Mouse (Mus musculus): Measurements from ENCODE around the gene Lsm14b. TPM values are rescaled to one million over a fixed set of nuclear protein-coding genes. Genes with fewer than 3 reads are reported as not detected.

Lsm14b gene
- polyA plus RNA-seq, 2 experiments: 7.8 to 75.6 TPM

GRCm38 (mm10) chr2:180033956-180034355 is 9.2 kb downstream of the Lsm14b start:
- no peak overlapping the region for H3K4me3 ChIP-seq (replicated peaks; ENCODE audit: low read length)
- H3K9me3 ChIP-seq (ENCODE audit: control insufficient read depth, low read length): no peaks in the 10 kb centered on the region
- no peak for TF ChIP-seq POLR2A (IDR thresholded peaks at IDR 0.05; ENCODE audit: borderline replicate concordance, extremely low read depth, insufficient read depth, insufficient read length)
- H3K9ac ChIP-seq (ENCODE audit: low read depth, low read length, severe bottlenecking): no peak overlapping the region
- 37% methylated on average over 3 of the region's 3 CpGs for WGBS
- H3K36me3 ChIP-seq (ENCODE audit: control insufficient read depth, insufficient read depth, low read length): peaks cover 99% of the 10 kb centered on the region
- no peak overlapping the region for H3K27ac ChIP-seq (replicated peaks; ENCODE audit: low read depth, low read length)
- ATAC-seq (ENCODE audit: low FRiP score, low read depth): no peak
- H3K27me3 ChIP-seq (ENCODE audit: control insufficient read depth, insufficient read depth, low read length): no peaks in the 10 kb centered on the region
- DNase-seq (ENCODE audit: low spot score): no peak
- no peaks in the 10 kb centered on the region for H3K4me1 ChIP-seq (ENCODE audit: control insufficient read depth, insufficient read depth, low read length)
- no peak overlapping the region for H3K4me2 ChIP-seq (replicated peaks; ENCODE audit: low read depth, low read length, severe bottlenecking)

DNA sequence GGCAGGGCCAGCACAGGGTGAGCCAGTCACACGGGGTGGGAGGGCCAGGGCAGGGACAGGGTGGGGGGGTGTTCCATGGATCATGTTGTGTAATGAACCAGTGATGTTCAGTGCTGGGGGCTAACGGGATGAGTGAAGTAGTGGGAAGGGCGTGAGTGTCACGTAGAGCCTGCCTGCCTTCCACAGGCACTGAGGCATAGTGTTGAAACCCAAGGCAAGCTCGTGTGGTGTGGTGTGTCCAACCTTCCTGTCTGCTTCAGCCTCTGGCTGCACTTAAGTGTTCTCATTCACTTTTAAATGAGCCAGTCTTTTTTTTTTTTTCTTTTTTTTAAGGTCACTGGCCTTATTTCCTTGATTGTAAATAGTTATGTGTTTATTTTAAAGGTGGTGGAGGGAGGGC is 10.0 kb downstream of the Lsm14b start:
- TF ChIP-seq POLR2A (IDR thresholded peaks at IDR 0.05; ENCODE audit: borderline replicate concordance, extremely low read depth, insufficient read depth, insufficient read length): no peak
- WGBS: 28% methylated on average over 5 of the region's 5 CpGs
- DNase-seq (ENCODE audit: low spot score) (no peak), ATAC-seq (ENCODE audit: low FRiP score, low read depth) (no peak)
- no peak overlapping the region for H3K27ac ChIP-seq (replicated peaks; ENCODE audit: low read depth, low read length)
- H3K4me2 ChIP-seq (replicated peaks; ENCODE audit: low read depth, low read length, severe bottlenecking): no peak overlapping the region
- H3K36me3 ChIP-seq (ENCODE audit: control insufficient read depth, insufficient read depth, low read length): peaks cover 96% of the 10 kb centered on the region
- H3K27me3 ChIP-seq (ENCODE audit: control insufficient read depth, insufficient read depth, low read length): no peaks in the 10 kb centered on the region
- H3K9ac ChIP-seq (ENCODE audit: low read depth, low read length, severe bottlenecking): no peak overlapping the region
- no peaks in the 10 kb centered on the region for H3K9me3 ChIP-seq (ENCODE audit: control insufficient read depth, low read length)
- no peaks in the 10 kb centered on the region for H3K4me1 ChIP-seq (ENCODE audit: control insufficient read depth, insufficient read depth, low read length)
- no peak overlapping the region for H3K4me3 ChIP-seq (replicated peaks; ENCODE audit: low read length)

GRCm38 (mm10) chr2:180040406-180040805 is 15.6 kb downstream of the Lsm14b start:
- Histone ChIP-seq H3K9ac (ENCODE audit: low read depth, low read length, severe bottlenecking) (no peak overlapping the region), H3K4me1 (ENCODE audit: control insufficient read depth, insufficient read depth, low read length) (peaks cover 23% of the 10 kb centered on the region), H3K27ac (replicated peaks; ENCODE audit: low read depth, low read length) (no peak overlapping the region), H3K36me3 (ENCODE audit: control insufficient read depth, insufficient read depth, low read length) (peaks cover 39% of the 10 kb centered on the region), H3K9me3 (ENCODE audit: control insufficient read depth, low read length) (no peaks in the 10 kb centered on the region), H3K4me3 (replicated peaks; ENCODE audit: low read length) (no peak overlapping the region), H3K4me2 (replicated peaks; ENCODE audit: low read depth, low read length, severe bottlenecking) (peak overlapping the region; percentile 88; the same call in 1 of the 2 replicates), H3K27me3 (ENCODE audit: control insufficient read depth, insufficient read depth, low read length) (no peaks in the 10 kb centered on the region)
- ATAC-seq (ENCODE audit: low FRiP score, low read depth): no peak
- DNase-seq (ENCODE audit: low spot score): no peak
- 46% methylated on average over 6 of the region's 6 CpGs for WGBS
- TF ChIP-seq POLR2A (IDR thresholded peaks at IDR 0.05; ENCODE audit: borderline replicate concordance, extremely low read depth, insufficient read depth, insufficient read length): no peak

DNA sequence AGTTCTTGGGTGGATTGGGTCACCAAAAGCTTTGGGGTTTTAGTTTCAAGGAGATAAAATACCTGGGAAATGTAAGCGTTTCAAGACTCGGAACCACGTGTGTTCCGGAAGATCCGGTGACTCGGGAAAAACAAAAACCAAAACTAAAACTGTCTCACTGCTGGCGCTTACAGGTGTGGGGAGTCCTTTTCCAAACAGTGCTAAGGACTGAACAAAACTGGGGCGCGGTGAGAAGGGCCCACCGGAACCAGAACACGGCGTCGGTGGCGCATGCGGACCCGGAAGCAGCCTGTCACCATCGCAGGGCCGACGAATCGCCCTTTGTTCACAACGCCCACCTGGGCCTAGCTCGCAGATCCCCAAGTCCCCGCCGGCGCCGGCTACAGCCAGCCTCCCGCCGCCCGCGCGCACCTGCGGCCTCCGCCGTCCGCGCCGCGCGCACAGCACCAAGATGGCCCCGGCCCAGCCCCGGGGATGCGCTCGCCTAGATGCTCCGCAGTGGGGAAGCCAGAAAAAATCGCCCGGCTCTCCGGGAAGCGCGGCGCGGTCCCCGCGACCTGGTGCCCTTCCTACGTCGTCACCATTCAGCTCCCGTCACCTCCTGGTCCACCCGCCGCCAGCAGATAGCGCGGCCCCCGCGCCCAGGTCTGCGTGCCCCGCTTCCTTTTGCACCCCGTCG is 16.9 kb downstream of the Lsm14b start:
- peak overlapping the region; percentile 88 for H3K4me2 ChIP-seq (replicated peaks; ENCODE audit: low read depth, low read length, severe bottlenecking)
- no peak for DNase-seq (ENCODE audit: low spot score)
- no peaks in the 10 kb centered on the region for H3K9me3 ChIP-seq (ENCODE audit: control insufficient read depth, low read length)
- ATAC-seq (ENCODE audit: low FRiP score, low read depth): peak; percentile 32
- H3K27ac ChIP-seq (replicated peaks; ENCODE audit: low read depth, low read length): peak overlapping the region; percentile 90
- H3K36me3 ChIP-seq (ENCODE audit: control insufficient read depth, insufficient read depth, low read length): peaks cover 27% of the 10 kb centered on the region
- H3K27me3 ChIP-seq (ENCODE audit: control insufficient read depth, insufficient read depth, low read length): no peaks in the 10 kb centered on the region
- no peak for TF ChIP-seq POLR2A (IDR thresholded peaks at IDR 0.05; ENCODE audit: borderline replicate concordance, extremely low read depth, insufficient read depth, insufficient read length)
- peak overlapping the region; percentile 98 for H3K4me3 ChIP-seq (replicated peaks; ENCODE audit: low read length)
- H3K4me1 ChIP-seq (ENCODE audit: control insufficient read depth, insufficient read depth, low read length): peaks cover 23% of the 10 kb centered on the region
- peak overlapping the region; percentile 85 for H3K9ac ChIP-seq (ENCODE audit: low read depth, low read length, severe bottlenecking)
- WGBS: 2% methylated on average over 62 of the region's 66 CpGs

DNA sequence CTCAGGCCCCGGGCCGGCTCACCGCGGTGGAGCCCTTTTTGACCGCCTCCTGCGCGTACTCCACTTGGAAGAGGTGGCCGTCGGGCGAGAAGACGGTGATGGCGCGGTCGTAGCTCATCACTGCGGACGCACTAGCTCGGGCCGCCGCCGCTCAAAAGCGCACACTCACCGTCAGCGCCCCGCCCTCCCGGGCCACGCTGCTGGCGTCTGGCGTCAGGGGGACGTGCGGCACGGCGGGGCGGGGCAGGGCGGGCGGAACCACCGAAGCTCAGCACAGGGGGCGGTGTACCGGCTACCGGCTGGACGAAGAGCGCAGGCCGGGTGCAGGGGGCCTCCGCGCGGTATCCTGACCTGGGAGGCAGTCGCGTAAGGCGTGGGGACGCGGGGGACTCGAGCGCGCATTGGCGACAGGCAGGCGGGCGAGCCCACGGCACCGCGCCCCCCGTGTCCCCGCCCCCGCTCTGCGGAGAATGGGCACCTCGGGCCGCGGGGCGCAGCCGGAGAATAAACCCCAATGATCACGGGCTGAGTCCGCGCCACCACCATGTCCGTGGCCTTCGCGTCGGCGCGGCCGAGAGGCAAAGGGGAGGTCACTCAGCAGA is 17.6 kb downstream of the Lsm14b start, which contains the start of the genes Psma7 and Ss18l1:
Psma7 (minus strand) TSS at position 178 of the 602 bp plus-strand sequence.
Ss18l1 (plus strand) TSS at position 254 of the 602 bp plus-strand sequence.
- WGBS: under 1% methylated on average over 29 of the region's 78 CpGs
- H3K4me3 ChIP-seq (replicated peaks; ENCODE audit: low read length): peak within 1 kb of the TSS; percentile 98
- ATAC-seq (ENCODE audit: low FRiP score, low read depth): peak; percentile 95

More for the DNA sequence above, 17.6 kb downstream of the Lsm14b start, which contains the start of the genes Psma7 and Ss18l1:
- peaks cover 21% of the 10 kb centered on the region for H3K36me3 ChIP-seq (ENCODE audit: control insufficient read depth, insufficient read depth, low read length)
- no peaks in the 10 kb centered on the region for H3K27me3 ChIP-seq (ENCODE audit: control insufficient read depth, insufficient read depth, low read length)
- no peaks in the 10 kb centered on the region for H3K9me3 ChIP-seq (ENCODE audit: control insufficient read depth, low read length)
- peak within 1 kb of the TSS; percentile 90 for H3K27ac ChIP-seq (replicated peaks; ENCODE audit: low read depth, low read length)
- H3K4me2 ChIP-seq (replicated peaks; ENCODE audit: low read depth, low read length, severe bottlenecking): peak within 1 kb of the TSS; percentile 88
- TF ChIP-seq POLR2A (IDR thresholded peaks at IDR 0.05; ENCODE audit: borderline replicate concordance, extremely low read depth, insufficient read depth, insufficient read length): peak; percentile 43; the same call in 1 of the 2 replicates
- peaks cover 23% of the 10 kb centered on the region for H3K4me1 ChIP-seq (ENCODE audit: control insufficient read depth, insufficient read depth, low read length)
- peak within 1 kb of the TSS; percentile 85 for H3K9ac ChIP-seq (ENCODE audit: low read depth, low read length, severe bottlenecking)
- DNase-seq (ENCODE audit: low spot score): peak; percentile 86
